Mouse (Mus musculus): ENCODE data around the gene Iqschfp.

The Iqschfp gene

DNA sequence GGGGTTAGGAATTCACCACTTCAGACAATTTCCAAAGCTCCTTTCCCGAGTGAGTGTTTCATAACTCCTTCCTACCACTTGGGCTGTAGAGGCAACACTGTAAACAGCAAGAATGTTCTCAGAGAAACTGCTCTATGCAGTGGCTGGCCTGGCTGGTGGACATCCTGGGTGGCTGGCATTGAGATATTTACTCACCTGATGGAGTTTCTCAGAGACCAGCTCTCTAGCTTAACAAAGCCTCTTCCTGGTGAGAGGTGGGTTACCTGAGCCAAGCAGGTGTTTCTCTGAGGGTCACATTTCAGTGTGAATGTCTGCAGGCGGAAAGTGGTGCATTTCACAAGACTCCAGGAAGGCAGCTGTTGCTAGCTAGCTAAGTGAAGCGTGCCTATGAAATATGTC lies 681.2 kb downstream of the Iqschfp start:
- no peak for DNase-seq (ENCODE audit: low read depth)

DNA sequence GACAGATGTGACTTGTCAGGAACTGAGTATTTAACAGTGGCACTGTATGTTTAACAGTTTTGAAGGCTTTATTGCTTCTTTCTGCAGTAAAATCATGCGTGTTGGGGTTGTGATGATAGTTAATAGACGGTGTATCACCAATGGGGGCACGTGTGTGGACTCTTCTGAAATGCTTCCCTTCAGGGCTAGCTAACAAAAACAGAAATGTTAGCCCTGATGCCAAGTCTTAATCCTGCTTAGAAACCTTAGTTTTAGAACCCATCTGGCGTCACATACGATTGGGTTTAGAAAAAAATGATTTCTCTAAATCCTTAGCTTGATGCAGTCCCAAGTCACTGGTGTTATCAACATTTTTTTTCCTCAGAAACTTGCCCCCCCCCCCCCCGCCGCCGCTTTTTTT lies 682.1 kb downstream of the Iqschfp start:
- no peak for DNase-seq (ENCODE audit: low read depth)

DNA sequence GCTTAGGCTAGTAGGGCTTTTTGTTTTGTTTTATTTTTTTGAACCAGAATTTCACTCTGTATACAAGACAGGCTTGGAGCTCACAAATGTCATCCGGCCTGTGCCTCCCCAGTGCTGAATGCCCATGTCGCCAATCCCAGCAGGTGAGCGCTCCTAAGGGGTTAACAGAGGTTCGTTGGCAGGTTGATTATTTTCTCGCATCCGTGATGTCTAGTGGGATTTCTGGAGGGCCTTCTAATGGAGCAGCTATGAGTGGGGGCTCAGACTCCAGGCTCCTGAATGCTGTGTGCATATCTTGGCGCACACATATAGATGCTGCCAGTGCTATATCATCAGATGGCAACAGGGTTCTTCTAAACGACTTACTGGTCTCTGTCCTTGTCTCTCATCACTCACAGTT lies 682.5 kb downstream of the Iqschfp start:
- DNase-seq (ENCODE audit: low read depth), result no peak

DNA sequence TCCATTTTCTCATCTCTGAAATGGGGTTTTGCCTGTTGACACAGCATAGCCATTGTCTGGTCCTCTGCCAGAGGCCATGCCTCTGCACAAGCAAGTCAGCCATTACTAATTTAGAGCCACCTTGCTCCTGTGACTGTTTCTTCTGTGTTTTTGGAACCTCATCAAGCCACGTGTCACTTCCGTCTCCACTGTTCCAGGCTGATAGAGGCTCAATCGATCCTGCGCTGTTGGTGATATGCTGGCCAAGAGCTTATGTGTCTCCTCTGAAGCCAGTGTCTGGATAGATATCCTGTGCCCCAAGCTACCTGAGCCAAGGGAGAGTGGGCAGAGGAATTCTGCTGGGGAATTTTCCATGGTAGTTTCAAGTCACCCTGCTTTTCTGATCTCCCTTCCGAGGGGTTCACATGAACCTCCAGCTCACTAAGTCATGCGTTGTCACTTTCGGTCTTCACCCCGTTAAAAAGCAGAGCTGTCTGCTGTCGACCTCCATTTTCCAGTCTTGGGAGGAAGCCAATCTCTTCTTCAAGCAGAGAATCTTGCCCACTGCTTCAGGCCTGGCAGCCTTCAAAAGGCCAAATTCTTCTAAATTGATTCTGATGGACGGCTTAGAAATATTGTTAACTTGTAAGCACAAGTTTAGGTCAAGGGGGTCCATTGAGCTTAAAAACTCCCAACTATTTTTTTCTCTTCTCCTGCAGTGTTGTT lies 683.8 kb downstream of the Iqschfp start:
- DNase-seq (ENCODE audit: low read depth), result no peak

DNA sequence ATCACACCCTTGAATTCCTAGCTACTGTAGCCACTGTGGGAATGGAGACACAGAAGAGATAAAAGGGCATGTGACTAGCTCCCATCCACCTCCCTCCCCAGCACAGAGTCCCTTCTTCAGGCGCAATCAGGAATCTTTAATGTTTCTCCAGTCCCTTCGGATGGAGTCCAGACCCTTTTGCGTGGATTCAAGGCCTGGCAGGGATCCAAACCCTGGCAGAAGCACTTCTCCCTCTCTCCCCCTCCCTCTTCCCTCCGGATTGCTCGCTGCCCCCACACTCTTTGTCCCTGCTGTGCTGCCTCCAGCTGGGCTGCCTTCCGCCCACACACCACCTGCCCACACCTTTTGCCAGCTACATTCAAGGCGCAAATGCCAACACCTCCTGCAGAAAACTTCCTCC lies 684.4 kb downstream of the Iqschfp start:
- DNase-seq (ENCODE audit: low read depth), result no peak

DNA sequence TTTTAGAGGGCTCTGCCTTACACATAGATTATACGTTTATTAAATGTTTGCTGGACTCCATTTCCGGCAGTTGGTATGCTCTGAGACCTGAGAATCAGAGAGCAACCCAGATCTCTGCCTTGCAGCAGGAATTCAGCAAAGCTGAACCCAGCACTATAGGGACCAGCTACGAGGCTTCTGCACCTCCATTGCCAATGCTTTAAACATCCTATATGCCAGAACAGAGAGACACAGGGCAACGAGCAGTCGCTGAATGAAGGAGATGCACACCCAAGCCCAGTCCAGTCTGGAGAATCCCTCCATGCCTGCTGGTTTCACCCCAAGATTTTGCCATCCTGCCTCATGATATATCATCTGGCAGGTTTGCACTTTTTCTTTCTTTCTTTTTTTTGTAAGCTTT lies 684.9 kb downstream of the Iqschfp start:
- no peak for DNase-seq (ENCODE audit: low read depth)

DNA sequence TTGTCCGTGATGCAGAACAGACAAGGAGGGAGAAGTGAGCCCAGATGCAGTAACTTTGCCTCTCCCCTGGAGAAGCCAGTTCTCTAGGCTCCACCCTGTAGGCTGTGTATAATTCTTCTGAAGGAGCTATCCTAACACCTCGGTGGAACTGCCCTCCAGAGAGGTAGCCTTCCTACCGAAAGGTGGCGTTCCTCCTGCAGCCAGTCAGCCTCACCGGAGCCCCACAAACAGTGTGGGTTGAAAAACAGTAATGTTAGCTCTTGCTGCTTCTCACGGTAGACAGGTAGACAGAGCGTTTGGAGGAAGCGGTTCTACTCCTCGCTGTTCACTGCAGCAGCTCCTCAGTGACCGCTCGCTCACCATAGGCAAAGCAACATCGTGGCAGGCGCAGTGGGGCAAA lies 689.6 kb downstream of the Iqschfp start:
- no peak for DNase-seq (ENCODE audit: low read depth)

DNA sequence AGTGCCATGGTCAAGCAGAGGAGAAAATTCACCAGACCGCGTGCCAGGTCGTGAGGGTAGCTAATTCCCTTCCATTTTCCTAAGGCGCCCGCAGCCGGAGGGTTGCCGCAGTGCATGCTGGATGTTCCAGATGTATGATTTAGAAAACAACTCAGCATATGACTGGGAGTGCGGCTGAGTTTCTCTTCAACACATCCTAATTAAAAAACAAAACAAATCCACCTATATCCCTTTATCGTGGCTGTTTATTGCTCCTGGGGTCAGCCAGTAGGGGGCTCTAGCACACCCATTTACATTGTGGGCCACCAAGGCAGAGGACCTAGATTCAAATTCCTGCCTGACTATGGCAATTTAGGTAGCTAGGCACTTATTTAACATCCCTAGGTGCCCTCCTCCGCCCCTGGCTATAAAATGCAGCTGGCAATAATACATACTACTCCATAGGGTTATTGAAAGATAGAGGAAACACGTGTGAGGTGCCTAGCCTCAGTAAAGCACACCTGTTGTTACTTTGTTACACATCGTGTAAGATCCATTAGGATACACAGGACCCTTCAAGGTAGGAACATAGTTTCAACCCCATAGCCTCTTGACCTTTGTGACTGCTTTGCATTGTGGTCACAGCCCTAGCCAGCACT lies 690.2 kb downstream of the Iqschfp start:
- no peak for DNase-seq (ENCODE audit: low read depth)

DNA sequence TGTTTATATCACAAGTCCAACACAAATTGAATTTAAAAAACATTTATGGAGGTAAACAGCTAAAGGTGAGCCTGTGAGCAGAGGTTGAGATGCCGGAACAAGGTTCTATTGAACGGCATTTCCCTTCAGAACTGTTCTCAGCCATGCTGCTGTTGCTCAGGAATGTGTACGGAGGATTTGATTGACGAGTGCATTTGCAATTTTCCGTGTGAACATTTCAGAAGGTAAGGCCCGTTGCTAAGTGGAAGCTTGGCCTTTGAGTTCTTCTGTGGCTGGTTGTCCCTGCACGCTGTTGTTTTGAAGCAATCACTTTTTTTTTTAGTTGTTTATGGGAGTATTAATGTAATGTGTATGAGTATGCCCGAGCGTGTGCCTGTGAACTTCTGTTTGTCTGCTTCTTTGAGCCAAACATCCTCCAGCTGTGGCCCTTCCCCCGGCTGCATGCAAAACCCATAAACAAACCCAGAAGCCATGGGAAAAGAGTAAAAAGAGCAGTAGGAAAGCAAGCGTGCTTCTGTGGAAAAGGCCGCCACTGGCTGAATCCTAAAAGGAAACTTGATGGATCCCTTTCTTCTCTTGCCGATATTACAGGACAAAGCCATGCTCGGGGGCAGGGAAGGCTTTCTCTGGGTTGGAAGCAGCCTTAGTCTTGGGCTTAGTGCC lies 691.1 kb downstream of the Iqschfp start:
- no peak for DNase-seq (ENCODE audit: low read depth)

DNA sequence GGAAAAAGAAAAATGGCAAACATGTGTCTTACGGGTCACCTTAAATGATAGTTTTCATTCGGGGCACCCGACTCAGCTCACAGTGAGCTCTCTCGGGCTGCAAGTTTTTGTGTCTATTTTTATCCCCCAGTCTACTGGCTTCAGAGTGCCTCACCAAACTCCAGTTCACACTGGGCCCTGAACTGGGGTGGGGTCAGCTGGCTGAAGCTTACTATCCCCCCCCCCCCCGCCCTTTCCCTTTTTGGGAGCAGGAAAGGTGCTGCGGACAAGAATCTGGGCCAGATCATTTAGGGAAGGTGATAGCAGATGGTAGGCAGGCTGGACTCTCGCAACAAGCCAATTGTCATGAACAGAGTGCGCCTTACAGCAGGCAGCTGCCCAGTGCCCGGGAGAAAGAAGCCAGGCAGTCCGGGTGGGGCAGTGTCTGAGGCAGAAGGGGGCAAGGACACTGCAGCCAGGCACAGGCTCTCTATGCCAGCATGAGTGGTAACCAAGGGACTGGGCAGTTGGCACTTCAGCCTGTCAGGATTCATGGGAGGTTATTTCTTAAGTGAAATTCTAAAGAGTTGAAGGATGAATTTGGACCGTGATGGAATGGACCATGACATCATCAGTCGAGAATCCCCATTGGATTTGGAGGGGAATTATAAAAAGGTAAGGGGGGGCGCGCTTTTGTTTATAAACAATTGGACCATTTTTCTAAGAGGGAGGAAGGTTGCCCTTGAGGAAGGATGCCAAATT lies 691.9 kb downstream of the Iqschfp start:
- DNase-seq (ENCODE audit: low read depth), result no peak

DNA sequence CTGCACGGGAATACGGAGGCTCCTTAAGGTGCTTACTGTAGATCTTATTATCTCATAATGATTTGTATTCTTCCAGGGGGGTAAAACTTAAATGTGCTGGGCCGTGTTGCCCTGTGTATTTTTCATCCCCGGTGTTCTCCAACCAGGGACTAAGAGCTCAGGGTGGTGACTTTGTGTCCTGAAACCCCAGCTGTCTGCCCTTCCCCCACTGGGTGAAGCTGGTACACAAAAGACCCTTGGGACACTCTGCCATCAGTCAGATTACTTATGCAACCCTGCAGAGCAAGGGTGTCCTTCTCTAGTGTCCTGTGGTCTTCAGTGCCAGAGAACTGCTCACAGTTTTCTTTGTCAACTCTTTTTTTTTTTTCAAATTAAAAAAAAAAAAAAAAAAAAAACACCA lies 693.2 kb downstream of the Iqschfp start:
- no peak for DNase-seq (ENCODE audit: low read depth)

DNA sequence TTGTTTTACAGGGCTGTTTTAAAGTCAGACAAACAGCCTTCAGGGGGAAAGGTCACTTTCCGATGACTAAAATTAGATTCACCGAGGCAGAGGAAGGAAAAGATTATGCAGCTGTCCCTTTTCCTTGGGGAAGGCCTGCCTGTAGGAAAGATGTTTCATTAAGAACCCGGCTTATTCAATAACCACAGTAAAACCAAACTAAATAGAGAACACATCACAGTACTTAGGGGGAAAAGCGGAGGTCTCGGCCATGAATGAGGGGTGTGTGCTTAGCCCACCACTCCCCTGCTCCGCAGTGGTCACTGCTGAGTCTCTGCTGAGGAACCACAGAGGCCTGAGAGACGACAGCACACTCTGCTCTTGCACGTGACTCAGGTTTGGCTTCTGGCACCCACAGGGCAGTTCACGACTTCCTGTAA lies 694.6 kb downstream of the Iqschfp start:
- DNase-seq (ENCODE audit: low read depth), result no peak

DNA sequence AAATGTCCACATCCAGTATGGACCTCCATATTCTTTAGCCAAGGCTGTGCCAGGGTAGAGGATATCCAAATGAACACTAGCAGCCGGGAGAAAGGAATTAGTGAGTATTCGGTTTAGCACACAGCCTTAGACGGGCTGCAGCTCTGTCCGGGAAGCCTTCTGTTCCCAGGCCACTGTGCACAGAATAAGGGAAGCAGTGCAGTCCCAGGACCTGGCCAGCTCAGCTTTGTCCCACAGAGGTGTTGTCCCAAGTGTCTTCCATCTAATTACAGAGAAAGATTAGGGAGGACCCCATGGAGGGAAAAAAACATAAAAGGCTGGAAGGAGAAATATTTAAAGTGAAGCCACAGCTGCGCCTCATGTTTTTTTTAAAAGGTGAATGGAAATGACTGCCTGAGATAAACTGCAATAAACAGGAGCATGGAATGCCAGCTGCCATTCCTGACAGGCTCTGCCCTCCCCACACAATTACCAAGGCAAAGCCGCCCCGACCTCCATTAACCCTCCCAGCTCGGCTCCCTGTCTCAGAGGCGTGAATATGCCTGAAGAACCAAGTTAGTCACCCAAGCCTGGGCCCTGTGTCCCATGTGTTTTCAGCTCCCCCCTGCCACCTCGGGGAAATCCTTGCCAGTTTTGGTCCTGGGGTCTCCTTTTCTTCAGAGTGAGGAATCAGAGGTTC lies 695.7 kb downstream of the Iqschfp start:
- DNase-seq (ENCODE audit: low read depth), result no peak

DNA sequence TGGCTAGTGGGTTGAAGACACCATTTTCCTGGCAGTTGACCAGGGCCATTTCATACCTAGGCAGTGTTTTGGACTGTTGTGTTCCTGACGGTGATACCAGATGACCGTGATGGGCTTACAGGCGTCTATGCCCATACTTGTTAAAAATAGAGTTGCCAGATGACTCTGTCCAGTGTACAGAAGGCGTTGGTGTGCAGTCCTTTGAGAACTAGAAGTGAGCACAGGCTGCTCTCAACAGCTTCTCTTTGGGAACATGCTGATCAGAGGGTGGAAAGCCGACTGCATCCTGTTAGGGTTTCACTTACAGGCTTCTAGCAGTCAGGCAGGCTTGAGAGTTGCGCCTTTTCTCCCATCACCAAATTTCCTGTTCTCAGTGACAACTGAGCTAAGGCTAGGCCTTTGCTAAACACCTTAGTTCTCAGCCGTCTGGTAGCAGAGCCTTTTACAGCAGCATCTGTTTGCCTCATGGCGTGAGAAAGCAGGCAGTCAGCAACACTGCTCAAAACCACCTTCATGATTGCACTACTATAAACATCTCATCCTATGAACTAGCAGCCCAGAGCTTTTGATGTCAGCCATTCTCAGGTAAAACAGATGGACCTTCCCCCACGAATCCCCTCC lies 697.3 kb downstream of the Iqschfp start:
- no peak for DNase-seq (ENCODE audit: low read depth)

DNA sequence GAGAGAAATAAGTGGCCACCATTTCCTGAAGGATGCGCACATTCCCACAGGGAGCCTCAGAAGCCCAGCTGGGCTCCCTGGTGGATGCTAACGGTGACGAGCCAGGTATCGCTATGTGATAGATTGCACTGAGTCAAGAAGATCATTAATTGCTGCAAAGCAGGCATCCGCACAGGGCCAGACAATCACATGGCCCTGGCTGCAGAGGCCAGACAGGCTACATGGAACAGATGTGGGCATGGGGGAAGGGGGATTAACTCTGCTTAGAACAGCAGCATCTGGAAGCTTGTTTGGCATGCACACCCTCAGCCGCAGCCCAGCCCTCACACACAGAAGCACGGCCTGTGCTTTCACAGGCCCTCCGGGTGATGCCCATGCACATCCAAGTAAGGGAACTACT lies 698.4 kb downstream of the Iqschfp start:
- DNase-seq (ENCODE audit: low read depth), result no peak

DNA sequence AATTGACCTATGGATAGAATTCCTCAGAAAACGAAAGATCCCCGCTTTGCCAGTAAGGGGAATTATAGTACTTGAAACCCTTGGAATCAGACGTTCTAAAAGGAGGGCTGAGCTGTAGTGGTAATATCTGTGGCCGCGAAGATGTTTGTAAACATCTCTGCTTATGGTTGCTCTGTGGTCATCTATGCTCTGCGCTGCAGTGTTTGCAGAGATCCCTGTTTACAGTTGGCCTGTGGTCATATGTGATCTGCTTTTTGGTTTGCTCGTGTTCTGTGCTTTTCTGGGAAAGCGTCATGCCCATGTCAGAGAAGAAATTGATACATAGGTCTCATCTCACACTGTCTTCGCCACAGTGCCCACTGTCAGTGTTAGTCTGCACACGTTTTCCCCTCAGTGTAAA lies 700.5 kb downstream of the Iqschfp start:
- DNase-seq (ENCODE audit: low read depth), result no peak

DNA sequence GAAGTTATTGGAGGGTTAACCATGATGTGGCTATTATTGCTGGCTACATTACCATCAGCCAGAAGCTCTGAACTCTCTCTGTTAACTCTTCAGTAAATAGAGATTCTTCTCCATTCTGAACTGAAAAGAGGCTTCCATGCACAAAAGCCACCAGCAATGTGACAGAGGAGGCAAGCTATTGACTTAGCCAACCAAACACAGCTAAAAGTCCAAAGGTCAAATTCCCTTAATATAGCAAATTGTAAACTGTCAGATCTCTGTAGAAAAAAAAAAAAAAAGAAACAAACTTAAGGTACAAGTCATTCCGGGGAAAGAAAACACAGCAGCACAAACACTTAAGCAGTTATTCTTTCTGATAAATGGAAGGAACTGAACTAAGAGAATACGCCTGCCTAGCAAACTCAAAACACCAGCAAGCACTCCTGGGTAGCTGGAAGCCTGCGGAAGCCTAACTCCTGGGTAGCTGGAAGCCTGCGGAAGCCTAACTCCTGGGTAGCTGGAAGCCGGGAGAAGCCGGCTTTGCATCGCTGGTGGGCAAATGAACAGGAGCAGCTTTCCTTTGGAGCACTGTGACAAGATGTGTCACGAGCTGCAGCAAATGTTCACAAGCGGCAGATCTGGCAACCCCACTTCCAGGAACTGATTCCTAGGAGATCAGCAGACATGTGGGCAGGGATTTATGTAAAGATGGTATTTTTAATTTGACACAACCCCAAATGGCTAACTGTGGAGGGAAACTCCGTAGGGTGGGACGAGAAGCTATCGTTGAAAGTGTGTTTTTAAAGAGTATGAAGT lies 701.2 kb downstream of the Iqschfp start:
- no peak for DNase-seq (ENCODE audit: low read depth)

DNA sequence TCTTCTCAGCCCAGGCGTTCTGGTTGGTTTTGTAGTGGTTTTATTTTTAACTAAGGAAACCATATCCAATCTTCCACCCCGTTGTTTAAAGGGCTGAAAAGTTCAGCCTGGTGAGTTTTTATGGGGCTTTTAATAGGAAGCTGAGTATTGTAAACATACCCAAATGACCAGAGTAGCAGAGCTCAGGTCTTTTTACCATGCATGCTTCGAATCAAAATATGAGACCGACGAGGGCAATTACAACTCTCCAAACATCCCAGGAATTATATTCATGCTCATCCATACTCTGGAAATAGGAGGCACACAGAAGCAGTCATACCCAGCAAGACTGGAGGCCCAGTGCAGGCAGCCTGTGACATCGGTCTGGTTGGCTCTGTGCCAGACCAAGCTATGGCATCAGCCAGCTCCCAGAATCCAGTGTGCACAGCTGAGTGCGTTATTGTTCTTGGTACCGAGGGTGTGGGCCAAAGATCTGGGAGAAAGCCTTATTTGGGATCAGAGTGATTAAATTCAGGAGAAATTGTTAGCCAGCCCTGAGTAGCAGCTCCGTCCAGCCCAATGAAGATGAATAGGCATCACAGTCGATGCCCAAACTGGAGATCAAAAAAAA lies 703.4 kb downstream of the Iqschfp start:
- DNase-seq (ENCODE audit: low read depth), result no peak

DNA sequence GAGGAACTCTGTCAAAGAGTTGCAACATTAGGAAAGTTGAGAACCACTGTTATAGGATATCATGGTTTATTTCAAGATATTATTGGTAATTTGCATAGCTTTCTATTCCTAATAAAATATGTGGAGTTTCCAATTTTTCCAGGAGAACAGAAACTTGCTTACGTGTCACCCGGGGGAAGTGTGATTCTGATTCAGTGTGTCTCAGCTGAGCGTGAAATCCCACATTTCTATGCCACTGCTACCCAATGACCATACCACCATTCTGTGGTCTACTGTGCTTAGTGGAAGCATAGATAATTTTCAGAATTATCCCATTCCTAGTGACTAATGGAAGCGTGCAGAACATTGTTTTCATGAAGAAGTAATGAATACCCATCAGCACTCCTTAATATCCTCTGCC lies 704.9 kb downstream of the Iqschfp start:
- DNase-seq (ENCODE audit: low read depth), result no peak

DNA sequence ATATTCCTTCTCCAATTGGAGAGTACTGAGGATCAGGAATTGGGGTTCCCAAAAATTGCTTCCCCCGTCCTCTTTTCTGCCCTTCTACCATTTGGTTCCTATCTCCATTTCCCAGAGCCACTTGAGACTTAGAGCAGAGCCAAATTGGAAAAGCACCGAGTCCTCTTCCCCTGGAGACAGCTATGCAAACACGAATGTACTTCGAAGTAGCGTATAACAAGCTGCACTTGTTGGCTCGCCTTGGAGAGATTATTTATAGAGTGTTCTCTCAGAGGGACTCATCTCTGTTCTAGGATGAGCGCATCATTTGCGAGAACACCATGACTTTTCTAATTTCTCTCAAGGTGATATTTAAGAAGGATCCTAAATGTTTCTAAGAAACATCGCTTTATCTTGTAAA lies 710.9 kb downstream of the Iqschfp start:
- DNase-seq (ENCODE audit: low read depth), result no peak

DNA sequence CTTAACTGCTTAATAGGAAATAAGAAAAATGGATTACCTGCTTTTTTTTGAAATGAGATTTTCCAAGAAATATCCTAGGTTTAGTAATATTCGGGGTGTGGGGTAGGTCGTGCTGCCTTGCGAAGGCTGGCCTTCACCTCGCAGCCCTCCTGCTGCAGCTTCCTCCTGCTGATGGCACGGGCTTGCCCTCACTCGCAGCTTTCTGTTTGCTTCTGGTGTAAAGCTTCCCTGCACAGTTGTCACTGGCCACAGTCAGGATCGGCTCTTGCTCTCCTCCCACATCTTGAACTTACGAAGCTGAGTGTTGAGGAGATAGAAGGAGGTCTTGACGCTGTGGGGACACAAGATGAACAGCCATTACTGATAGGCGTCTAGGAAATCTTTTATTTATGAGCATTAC lies 712.4 kb downstream of the Iqschfp start:
- DNase-seq (ENCODE audit: low read depth), result no peak
